Mouse (Mus musculus): ENCODE data around the gene Eif5. TPM values are rescaled to one million over a fixed set of nuclear protein-coding genes. Genes with fewer than 3 reads are reported as not detected.
A peak's percentile ranks its signal among the peaks of the same experiment; 100 is the strongest.
"Not testable (repeated sequence)": the region's sequence is repeated elsewhere in the genome, so short reads cannot be mapped to it uniquely, and the experiment has no call there.

Eif5 gene
- polyA plus RNA-seq, 1 experiment from 2014 or later, result 418 TPM

GRCm38 (mm10) chr12:111507001-111507400 is 30.8 kb upstream of the Eif5 start:
- Histone ChIP-seq H3K27ac (ENCODE audit: low read length) (no peak overlapping the region), H3K36me3 (ENCODE audit: control insufficient read depth, insufficient read depth, low read length) (no peaks in the 10 kb centered on the region), H3K4me2 (ENCODE audit: low read depth, low read length) (no peak overlapping the region), H3K4me1 (replicated peaks; ENCODE audit: control insufficient read depth, insufficient read depth, low read length) (peaks cover 2% of the 10 kb centered on the region; the same call in 1 of the 2 replicates), H3K27me3 (ENCODE audit: control insufficient read depth, insufficient read depth, low read depth, low read length) (no peaks in the 10 kb centered on the region), H3K4me3 (ENCODE audit: low read length) (no peak overlapping the region), H3K9me3 (ENCODE audit: control insufficient read depth, low read length) (no peaks in the 10 kb centered on the region), H3K9ac (ENCODE audit: low read length) (no peak overlapping the region)
- 50% methylated on average over 5 of the region's 5 CpGs for WGBS
- no peak for ATAC-seq (ENCODE audit: low read depth)

DNA sequence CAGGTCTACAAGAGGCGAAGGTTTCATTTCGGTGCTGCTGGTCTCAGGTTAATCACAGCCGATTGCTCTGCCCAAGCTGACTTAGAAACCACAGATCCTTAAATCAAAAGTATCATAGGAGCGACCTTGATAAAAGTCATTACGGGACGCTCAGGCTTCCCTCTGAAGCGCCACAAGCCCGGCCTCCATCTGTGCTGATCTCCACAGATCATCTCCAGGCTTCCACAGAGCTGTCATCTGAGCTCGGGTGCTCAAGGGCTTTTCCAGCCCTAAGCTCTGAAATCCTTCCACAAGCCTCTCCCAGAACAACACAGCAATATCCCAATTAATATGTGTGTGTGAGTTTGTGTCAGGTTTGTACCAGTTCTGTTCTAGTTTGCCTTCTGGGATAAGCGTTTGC is 29.9 kb upstream of the Eif5 start:
- Histone ChIP-seq H3K36me3 (ENCODE audit: control insufficient read depth, insufficient read depth, low read length) (no peaks in the 10 kb centered on the region), H3K27me3 (ENCODE audit: control insufficient read depth, insufficient read depth, low read depth, low read length) (no peaks in the 10 kb centered on the region), H3K4me2 (ENCODE audit: low read depth, low read length) (no peak overlapping the region), H3K4me3 (ENCODE audit: low read length) (no peak overlapping the region), H3K27ac (ENCODE audit: low read length) (no peak overlapping the region), H3K4me1 (replicated peaks; ENCODE audit: control insufficient read depth, insufficient read depth, low read length) (peaks cover 2% of the 10 kb centered on the region; the same call in 1 of the 2 replicates), H3K9ac (ENCODE audit: low read length) (no peak overlapping the region), H3K9me3 (ENCODE audit: control insufficient read depth, low read length) (no peaks in the 10 kb centered on the region)
- WGBS, result 85% methylated on average over 10 of the region's 10 CpGs
- no peak for ATAC-seq (ENCODE audit: low read depth)

- 75% methylated on average over 3 of the region's 3 CpGs for WGBS
- H3K9me3 ChIP-seq (ENCODE audit: control insufficient read depth, low read length); ATAC-seq (ENCODE audit: low read depth); H3K9ac ChIP-seq (ENCODE audit: low read length); H3K36me3 ChIP-seq (ENCODE audit: control insufficient read depth, insufficient read depth, low read length); H3K4me3 ChIP-seq (ENCODE audit: low read length); H3K4me2 ChIP-seq (ENCODE audit: low read depth, low read length); H3K4me1 ChIP-seq (replicated peaks; ENCODE audit: control insufficient read depth, insufficient read depth, low read length); H3K27ac ChIP-seq (ENCODE audit: low read length); H3K27me3 ChIP-seq (ENCODE audit: control insufficient read depth, insufficient read depth, low read depth, low read length): not testable (repeated sequence)
Measured at GRCm38 (mm10) chr12:111508438-111508837, 29.4 kb upstream of the Eif5 start.

GRCm38 (mm10) chr12:111512572-111513063 is 25.2 kb upstream of the Eif5 start:
- Histone ChIP-seq H3K4me1 (replicated peaks; ENCODE audit: control insufficient read depth, insufficient read depth, low read length) (no peaks in the 10 kb centered on the region), H3K27me3 (ENCODE audit: control insufficient read depth, insufficient read depth, low read depth, low read length) (no peaks in the 10 kb centered on the region), H3K9me3 (ENCODE audit: control insufficient read depth, low read length) (no peaks in the 10 kb centered on the region), H3K4me2 (ENCODE audit: low read depth, low read length) (no peak overlapping the region), H3K27ac (ENCODE audit: low read length) (no peak overlapping the region), H3K36me3 (ENCODE audit: control insufficient read depth, insufficient read depth, low read length) (no peaks in the 10 kb centered on the region), H3K9ac (ENCODE audit: low read length) (no peak overlapping the region), H3K4me3 (ENCODE audit: low read length) (no peak overlapping the region)
- ATAC-seq (ENCODE audit: low read depth), result no peak
- WGBS, result 82% methylated on average over 12 of the region's 12 CpGs

DNA sequence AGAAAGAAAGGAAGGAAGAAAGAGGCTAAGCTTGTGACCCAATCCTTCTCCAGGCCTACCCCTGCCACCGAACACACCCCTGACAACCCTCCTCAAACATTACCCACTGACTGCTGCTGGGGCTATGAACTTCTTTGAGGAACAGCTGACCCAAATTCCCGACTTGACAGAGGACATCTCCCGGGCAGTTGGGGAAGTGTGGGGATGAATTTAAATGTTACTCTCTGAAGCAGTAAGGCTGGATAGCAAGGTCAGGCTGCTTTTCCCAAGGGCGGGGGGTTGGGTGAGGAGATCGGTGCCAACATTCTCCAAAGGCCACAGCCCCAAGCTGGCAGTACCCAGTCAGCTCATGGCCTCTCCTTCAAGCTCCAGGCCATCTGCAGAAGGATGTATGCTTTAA is 24.1 kb upstream of the Eif5 start:
- no peak overlapping the region for H3K9ac ChIP-seq (ENCODE audit: low read length)
- no peak overlapping the region for H3K27ac ChIP-seq (ENCODE audit: low read length)
- no peaks in the 10 kb centered on the region for H3K27me3 ChIP-seq (ENCODE audit: control insufficient read depth, insufficient read depth, low read depth, low read length)
- no peak for ATAC-seq (ENCODE audit: low read depth)
- no peak overlapping the region for H3K4me2 ChIP-seq (ENCODE audit: low read depth, low read length)
- H3K36me3 ChIP-seq (ENCODE audit: control insufficient read depth, insufficient read depth, low read length), result no peaks in the 10 kb centered on the region
- H3K4me3 ChIP-seq (ENCODE audit: low read length), result no peak overlapping the region
- H3K9me3 ChIP-seq (ENCODE audit: control insufficient read depth, low read length), result no peaks in the 10 kb centered on the region
- no peaks in the 10 kb centered on the region for H3K4me1 ChIP-seq (replicated peaks; ENCODE audit: control insufficient read depth, insufficient read depth, low read length)
- WGBS, result 58% methylated on average over 5 of the region's 5 CpGs

- no peaks in the 10 kb centered on the region for H3K27me3 ChIP-seq (ENCODE audit: control insufficient read depth, insufficient read depth, low read depth, low read length)
- no peak for ATAC-seq (ENCODE audit: low read depth)
- H3K9ac ChIP-seq (ENCODE audit: low read length), result no peak overlapping the region
- H3K27ac ChIP-seq (ENCODE audit: low read length), result peak overlapping the region; percentile 29; the same call in 1 of the 2 replicates
- no peaks in the 10 kb centered on the region for H3K4me1 ChIP-seq (replicated peaks; ENCODE audit: control insufficient read depth, insufficient read depth, low read length)
- H3K9me3 ChIP-seq (ENCODE audit: control insufficient read depth, low read length), result no peaks in the 10 kb centered on the region
- H3K4me3 ChIP-seq (ENCODE audit: low read length), result no peak overlapping the region
- H3K4me2 ChIP-seq (ENCODE audit: low read depth, low read length), result 0 out of 2 replicates have a peak overlapping the region, but pooled peaks have one; percentile 12
- no peaks in the 10 kb centered on the region for H3K36me3 ChIP-seq (ENCODE audit: control insufficient read depth, insufficient read depth, low read length)
- 60% methylated on average over 7 of the region's 7 CpGs for WGBS
Measured at GRCm38 (mm10) chr12:111514231-111514792, 23.5 kb upstream of the Eif5 start.

- Histone ChIP-seq H3K4me1 (replicated peaks; ENCODE audit: control insufficient read depth, insufficient read depth, low read length) (no peaks in the 10 kb centered on the region), H3K27me3 (ENCODE audit: control insufficient read depth, insufficient read depth, low read depth, low read length) (no peaks in the 10 kb centered on the region), H3K9ac (ENCODE audit: low read length) (no peak overlapping the region), H3K36me3 (ENCODE audit: control insufficient read depth, insufficient read depth, low read length) (no peaks in the 10 kb centered on the region), H3K27ac (ENCODE audit: low read length) (no peak overlapping the region), H3K9me3 (ENCODE audit: control insufficient read depth, low read length) (no peaks in the 10 kb centered on the region), H3K4me3 (ENCODE audit: low read length) (no peak overlapping the region), H3K4me2 (ENCODE audit: low read depth, low read length) (0 out of 2 replicates have a peak overlapping the region, but pooled peaks have one; percentile 12)
- no peak for ATAC-seq (ENCODE audit: low read depth)
- 68% methylated on average over 7 of the region's 7 CpGs for WGBS
Measured at GRCm38 (mm10) chr12:111514874-111515649, 22.8 kb upstream of the Eif5 start.

DNA sequence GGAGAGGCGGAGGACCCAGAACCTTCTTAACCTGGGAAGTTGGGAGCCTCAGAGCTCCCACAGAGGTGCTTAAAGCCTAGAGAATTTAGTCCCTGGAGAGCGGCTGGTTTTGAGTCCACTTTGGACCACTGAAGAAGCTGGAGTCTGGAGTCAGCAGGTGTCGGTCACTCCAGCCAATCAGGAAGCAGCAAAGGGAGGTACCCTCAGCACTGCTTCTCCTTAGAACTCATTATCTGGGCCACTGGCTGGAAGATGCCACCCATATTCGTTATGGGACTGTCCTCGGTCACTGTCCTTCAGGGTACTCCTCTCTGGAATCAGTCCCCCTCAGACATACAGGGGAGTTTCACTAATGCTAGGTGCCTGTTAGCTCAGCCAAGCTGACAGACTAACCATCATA is 21.9 kb upstream of the Eif5 start:
- no peak overlapping the region for H3K27ac ChIP-seq (ENCODE audit: low read length)
- no peaks in the 10 kb centered on the region for H3K36me3 ChIP-seq (ENCODE audit: control insufficient read depth, insufficient read depth, low read length)
- H3K4me2 ChIP-seq (ENCODE audit: low read depth, low read length), result no peak overlapping the region
- H3K4me3 ChIP-seq (ENCODE audit: low read length), result no peak overlapping the region
- WGBS, result 85% methylated on average over 5 of the region's 5 CpGs
- no peaks in the 10 kb centered on the region for H3K27me3 ChIP-seq (ENCODE audit: control insufficient read depth, insufficient read depth, low read depth, low read length)
- no peak overlapping the region for H3K9ac ChIP-seq (ENCODE audit: low read length)
- H3K9me3 ChIP-seq (ENCODE audit: control insufficient read depth, low read length), result no peaks in the 10 kb centered on the region
- no peak for ATAC-seq (ENCODE audit: low read depth)
- H3K4me1 ChIP-seq (replicated peaks; ENCODE audit: control insufficient read depth, insufficient read depth, low read length), result no peaks in the 10 kb centered on the region

GRCm38 (mm10) chr12:111516826-111517225 is 21.0 kb upstream of the Eif5 start:
- Histone ChIP-seq H3K4me3 (ENCODE audit: low read length) (no peak overlapping the region), H3K4me2 (ENCODE audit: low read depth, low read length) (no peak overlapping the region), H3K36me3 (ENCODE audit: control insufficient read depth, insufficient read depth, low read length) (no peaks in the 10 kb centered on the region), H3K27me3 (ENCODE audit: control insufficient read depth, insufficient read depth, low read depth, low read length) (no peaks in the 10 kb centered on the region), H3K9ac (ENCODE audit: low read length) (no peak overlapping the region), H3K9me3 (ENCODE audit: control insufficient read depth, low read length) (no peaks in the 10 kb centered on the region), H3K4me1 (replicated peaks; ENCODE audit: control insufficient read depth, insufficient read depth, low read length) (no peaks in the 10 kb centered on the region), H3K27ac (ENCODE audit: low read length) (no peak overlapping the region)
- no peak for ATAC-seq (ENCODE audit: low read depth)
- WGBS, result 78% methylated on average over 6 of the region's 6 CpGs

All from lung, embryonic 16.5 days (tissue).